Mouse (Mus musculus) MEL (cell line): ENCODE measurements at regions not wholly inside any gene's neighbourhood (a gene's known extent, or its start where the extent isn't known, plus 50 kb on each side); places are given as distances from the start of the nearest gene placed in this dataset.

Source experiments
- DNase-seq: peaks from one replicate; pipeline ENCODE4 v3.0.0; 2011; ENCODE audit warnings: low read depth, low spot score
- H3K27ac ChIP-seq: 2 replicates; pipeline ENCODE4 v1.5.1; 2012; ENCODE audit warnings: low read depth, mild to moderate bottlenecking, control low read depth, low read length, moderate library complexity; ENCODE audit not compliant: control insufficient read depth
- H3K27me3 ChIP-seq, 2 experiments: fragments of 150-350 bp in 1 of 2; sonication (generic) in 1 of 2; 2 replicates each; pipeline ENCODE4 v1.6.1; 2012; ENCODE audit warnings: low read length in 2 of 2, mild to moderate bottlenecking in 2 of 2, improper control_type of control experiment in 1 of 2, moderate library complexity in 1 of 2; ENCODE audit not compliant: insufficient read depth in 2 of 2, control insufficient read depth in 1 of 2
- H3K36me3 ChIP-seq, 2 experiments: 2 replicates each; pipeline ENCODE4 v1.6.1; 2012 to 2014; ENCODE audit warnings: low read length in 2 of 2, improper control_type of control experiment in 1 of 2, inconsistent platforms in 1 of 2, mild to moderate bottlenecking in 1 of 2; ENCODE audit not compliant: insufficient read depth in 2 of 2, control insufficient read depth in 1 of 2
- H3K4me1 ChIP-seq, 2 experiments: fragments of 150-350 bp in 1 of 2; sonication (generic) in 1 of 2; 2 replicates each; pipeline ENCODE4 v1.6.1; 2012; ENCODE audit warnings: low read length in 2 of 2, improper control_type of control experiment in 1 of 2, mild to moderate bottlenecking in 1 of 2; ENCODE audit not compliant: insufficient read depth in 2 of 2, control insufficient read depth in 1 of 2
- H3K4me3 ChIP-seq, 2 experiments: fragments of 150-350 bp in 1 of 2; sonication (generic) in 1 of 2; 2 replicates each; pipeline ENCODE4 v1.5.1; 2012; ENCODE audit warnings: low read depth in 2 of 2, low read length in 2 of 2, mild to moderate bottlenecking in 2 of 2, moderate library complexity in 2 of 2, control low read depth in 1 of 2, improper control_type of control experiment in 1 of 2; ENCODE audit not compliant: control insufficient read depth in 1 of 2, insufficient read depth in 1 of 2
- H3K79me2 ChIP-seq: 2 replicates; pipeline ENCODE4 v1.6.1; 2012; ENCODE audit warnings: mild to moderate bottlenecking, low read length, moderate library complexity; ENCODE audit not compliant: control insufficient read depth, poor library complexity, insufficient read depth
- H3K9ac ChIP-seq: 2 replicates; pipeline ENCODE4 v1.6.1; 2012; ENCODE audit warnings: low read depth, mild to moderate bottlenecking, control low read depth, low read length, moderate library complexity; ENCODE audit not compliant: control insufficient read depth, poor library complexity, severe bottlenecking
- H3K9me3 ChIP-seq: fragments of 150-350 bp; sonication (generic); replicated peaks from 2 replicates; pipeline ENCODE4 v1.6.1; 2012; ENCODE audit warnings: mild to moderate bottlenecking, low read length, improper control_type of control experiment, moderate library complexity; ENCODE audit not compliant: insufficient read depth
- BHLHE40 ChIP-seq: IDR thresholded peaks from 2 replicates; pipeline ENCODE4 v1.6.1; 2012; ENCODE audit warnings: low read depth, mild to moderate bottlenecking, inconsistent platforms, low read length, improper control_type of control experiment, borderline replicate concordance
- CHD2 ChIP-seq: IDR thresholded peaks from 2 replicates; pipeline ENCODE4 v1.6.1; 2011; ENCODE audit warnings: low read length, improper control_type of control experiment
- CTCF ChIP-seq, 3 experiments: IDR thresholded peaks in 2 of 3; conservative IDR thresholded peaks in 1 of 3; 2 replicates each; pipeline ENCODE4 v1.5.1; 2011 to 2012; ENCODE audit warnings: low read length in 3 of 3, low read depth in 2 of 3, mild to moderate bottlenecking in 2 of 3, improper control_type of control experiment in 1 of 3, inconsistent platforms in 1 of 3, mixed read lengths in 1 of 3, moderate library complexity in 1 of 3; ENCODE audit not compliant: control insufficient read depth in 1 of 3, insufficient read depth in 1 of 3, poor library complexity in 1 of 3, severe bottlenecking in 1 of 3
- ELF1 ChIP-seq: IDR thresholded peaks from 2 replicates; pipeline ENCODE4 v1.6.1; 2014; ENCODE audit warnings: low read depth, mild to moderate bottlenecking, inconsistent platforms, low read length, improper control_type of control experiment, moderate library complexity
- ETS1 ChIP-seq: IDR thresholded peaks from 2 replicates; pipeline ENCODE4 v1.6.1; 2012; ENCODE audit warnings: low read depth, mild to moderate bottlenecking, inconsistent platforms, low read length, improper control_type of control experiment, moderate library complexity
- GABPA ChIP-seq: IDR thresholded peaks from 2 replicates; pipeline ENCODE4 v1.6.1; 2012; ENCODE audit warnings: low read depth, mild to moderate bottlenecking, inconsistent platforms, low read length, improper control_type of control experiment, moderate library complexity
- JUND ChIP-seq: IDR thresholded peaks from 2 replicates; pipeline ENCODE4 v1.6.1; 2011; ENCODE audit warnings: low read depth, mild to moderate bottlenecking, improper control_type of control experiment, low read length
- MAFK ChIP-seq: IDR thresholded peaks from 2 replicates; pipeline ENCODE4 v1.6.1; 2011; ENCODE audit warnings: low read depth, mild to moderate bottlenecking, low read length, improper control_type of control experiment, borderline replicate concordance
- MXI1 ChIP-seq: IDR thresholded peaks from 2 replicates; pipeline ENCODE4 v1.6.1; 2011; ENCODE audit warnings: mild to moderate bottlenecking, low read depth, low read length, improper control_type of control experiment
- MYC ChIP-seq: IDR thresholded peaks from 2 replicates; pipeline ENCODE4 v1.6.1; 2011; ENCODE audit warnings: low read depth, mild to moderate bottlenecking, low read length, improper control_type of control experiment, moderate library complexity
- NRF1 ChIP-seq: IDR thresholded peaks from 2 replicates; pipeline ENCODE4 v1.6.1; 2014; ENCODE audit warnings: low read depth, mild to moderate bottlenecking, inconsistent platforms, low read length, improper control_type of control experiment, moderate library complexity; ENCODE audit not compliant: poor library complexity, insufficient read depth, severe bottlenecking
- POLR2AphosphoS2 ChIP-seq: IDR thresholded peaks from 2 replicates; pipeline ENCODE4 v1.6.1; 2011; ENCODE audit warnings: low read length, improper control_type of control experiment
- RCOR1 ChIP-seq: IDR thresholded peaks from 2 replicates; pipeline ENCODE4 v1.6.1; 2012; ENCODE audit warnings: low read depth, mild to moderate bottlenecking, inconsistent platforms, low read length, improper control_type of control experiment
- TAL1 ChIP-seq: IDR thresholded peaks from 2 replicates; pipeline ENCODE4 v1.6.1; 2012; ENCODE audit warnings: mild to moderate bottlenecking, inconsistent platforms, low read length, moderate library complexity, mixed read lengths
- TCF12 ChIP-seq: IDR thresholded peaks from 2 replicates; pipeline ENCODE4 v1.6.1; 2014; ENCODE audit warnings: low read depth, mild to moderate bottlenecking, inconsistent platforms, low read length, improper control_type of control experiment, moderate library complexity
- UBTF ChIP-seq: IDR thresholded peaks from 2 replicates; pipeline ENCODE4 v1.6.1; 2012; ENCODE audit warnings: low read depth, mild to moderate bottlenecking, inconsistent platforms, low read length, improper control_type of control experiment, moderate library complexity, borderline replicate concordance; ENCODE audit not compliant: insufficient read depth
- USF1 ChIP-seq: IDR thresholded peaks from 2 replicates; pipeline ENCODE4 v1.6.1; 2014; ENCODE audit warnings: low read depth, mild to moderate bottlenecking, inconsistent platforms, low read length, improper control_type of control experiment, moderate library complexity
- USF2 ChIP-seq, 2 experiments: IDR thresholded peaks; 2 replicates each; pipeline ENCODE4 v1.6.1; 2011 to 2012; ENCODE audit warnings: improper control_type of control experiment in 2 of 2, low read length in 2 of 2, borderline replicate concordance in 1 of 2, inconsistent platforms in 1 of 2, low read depth in 1 of 2, mild to moderate bottlenecking in 1 of 2; ENCODE audit not compliant: insufficient read depth in 1 of 2
- ZC3H11A ChIP-seq: IDR thresholded peaks from 2 replicates; pipeline ENCODE4 v1.6.1; 2012; ENCODE audit warnings: low read depth, mild to moderate bottlenecking, inconsistent platforms, low read length, improper control_type of control experiment
- ZKSCAN1 ChIP-seq: IDR thresholded peaks from 2 replicates; pipeline ENCODE4 v1.6.1; 2012; ENCODE audit warnings: low read depth, mild to moderate bottlenecking, inconsistent platforms, low read length, improper control_type of control experiment, moderate library complexity

- H3K27me3 ChIP-seq, result no peaks in the 10 kb centered on the region
These were observed 396.9 kb upstream of the Clint1 start for GRCm38 (mm10) chr11:45454933-45455332.

DNA sequence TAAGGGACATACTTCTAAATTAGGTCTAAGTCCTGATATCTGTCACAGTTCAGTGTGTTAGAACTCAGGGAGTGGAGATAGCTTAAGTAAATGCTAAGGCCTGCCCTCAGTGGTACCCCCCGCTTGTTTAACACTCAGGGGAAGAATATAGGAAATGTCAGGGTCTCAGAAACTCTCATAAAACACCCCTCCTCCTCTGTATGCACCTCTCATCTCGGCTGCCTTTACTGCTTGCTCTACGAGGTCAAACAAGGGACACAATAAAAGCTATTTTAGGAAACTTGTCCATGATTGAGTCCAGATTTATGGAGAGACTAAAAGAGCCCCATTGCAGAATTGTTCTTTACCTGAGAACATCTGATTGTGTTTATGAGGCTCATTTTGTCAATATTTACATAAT is 395.1 kb upstream of the Clint1 start:
- TF ChIP-seq USF1 (no peak), TAL1 (no peak), RCOR1 (no peak), TCF12 (no peak), MXI1 (no peak), ELF1 (no peak), MYC (no peak), CHD2 (no peak), BHLHE40 (no peak), ZKSCAN1 (no peak), MAFK (no peak), UBTF (no peak), ZC3H11A (no peak), USF2 (IDR thresholded peaks at IDR 0.05; ENCODE audit: borderline replicate concordance in 1 of 2, insufficient read depth in 1 of 2, low read depth in 1 of 2, low read length in 2 of 2) (no peak), GABPA (no peak)
- H3K27ac ChIP-seq, result no peak overlapping the region
- no peaks in the 10 kb centered on the region for H3K36me3 ChIP-seq
- H3K4me1 ChIP-seq, result no peaks in the 10 kb centered on the region
- H3K27me3 ChIP-seq, result no peaks in the 10 kb centered on the region
- H3K9ac ChIP-seq, result no peak overlapping the region
- no peaks in the 10 kb centered on the region for H3K9me3 ChIP-seq
- no peak for DNase-seq
- H3K79me2 ChIP-seq, result no peaks in the 10 kb centered on the region
- H3K4me3 ChIP-seq, result no peak overlapping the region

More at GRCm38 (mm10) chr11:45454933-45455332, 396.9 kb upstream of the Clint1 start:
- Histone ChIP-seq H3K4me1 (no peaks in the 10 kb centered on the region), H3K4me3 (no peak overlapping the region), H3K79me2 (no peaks in the 10 kb centered on the region), H3K9ac (no peak overlapping the region), H3K36me3 (no peaks in the 10 kb centered on the region), H3K27ac (no peak overlapping the region)
- no peak for DNase-seq
- TF ChIP-seq POLR2AphosphoS2 (no peak), ETS1 (no peak), JUND (no peak), NRF1 (no peak), CHD2 (no peak), CTCF (IDR thresholded peaks at IDR 0.05 in 2 of 3, conservative IDR thresholded peaks at IDR 0.05 in 1 of 3; ENCODE audit: control insufficient read depth in 1 of 3, insufficient read depth in 1 of 3, low read depth in 2 of 3, low read length in 3 of 3, poor library complexity in 1 of 3, severe bottlenecking in 1 of 3) (no peak), ZKSCAN1 (no peak), TCF12 (no peak)
- TF ChIP-seq, all 39 proteins: peak for 0
- no peaks in the 10 kb centered on the region for H3K9me3 ChIP-seq
